Mouse (Mus musculus): ENCODE measurements around the gene Ddrgk1.

DNA sequence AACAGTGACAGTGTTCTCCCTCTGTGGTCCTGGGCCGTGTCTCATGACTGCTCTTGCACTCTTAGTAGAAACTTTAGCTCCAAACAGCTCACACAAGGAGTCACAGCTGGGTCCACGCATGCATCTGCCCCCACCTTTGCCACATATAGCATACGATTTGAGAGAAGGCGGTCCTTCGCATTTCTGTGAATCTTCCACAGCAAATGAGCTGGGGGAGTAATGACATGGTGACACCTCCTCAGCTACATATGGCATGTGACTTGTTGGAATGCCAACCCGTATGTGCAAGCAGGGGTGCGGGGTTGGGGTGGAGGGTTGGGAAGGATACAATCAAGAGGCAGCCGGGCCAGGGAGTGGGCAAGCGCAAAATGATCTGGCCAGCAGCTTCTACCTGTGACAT is 7.9 kb downstream of the Ddrgk1 start:
- no peak for TF ChIP-seq CTCF (IDR thresholded peaks at IDR 0.05; ENCODE audit: low read depth)
- no peak for TF ChIP-seq EP300 (IDR thresholded peaks at IDR 0.05; ENCODE audit: low read depth)
